Mouse (Mus musculus) C2C12 (cell line): ENCODE results near the gene Unc5b. TPM values are rescaled to one million over a fixed set of nuclear protein-coding genes. Genes with fewer than 3 reads are reported as not detected.
A peak's percentile ranks its signal among the peaks of the same experiment; 100 is the strongest.

Experiments used
- H3K27me3 ChIP-seq: one replicate; pipeline ENCODE4 v1.6.1; 2011; ENCODE audit not compliant: control insufficient read depth, insufficient read depth, insufficient read length
- H3K36me3 ChIP-seq: one replicate; pipeline ENCODE4 v1.6.1; 2011; ENCODE audit not compliant: control insufficient read depth, insufficient read depth
- H3K4me3 ChIP-seq: one replicate; pipeline ENCODE4 v1.5.1; 2011; ENCODE audit warnings: mild to moderate bottlenecking, control low read depth; ENCODE audit not compliant: poor library complexity, insufficient read depth, severe bottlenecking
- H3K79me2 ChIP-seq: one replicate; pipeline ENCODE4 v1.6.1; 2011; ENCODE audit not compliant: control insufficient read depth, insufficient read depth
- H3K79me3 ChIP-seq: one replicate; pipeline ENCODE4 v1.6.1; 2011; ENCODE audit warnings: low read depth, control low read depth
- H3ac ChIP-seq: one replicate; pipeline ENCODE3; 2011; ENCODE audit warnings: low read depth; ENCODE audit not compliant: control insufficient read depth, insufficient read length
- CEBPB ChIP-seq: IDR thresholded peaks from one replicate; pipeline ENCODE4 v1.6.1; 2011; ENCODE audit warnings: low read depth, mild to moderate bottlenecking, control low read depth, moderate library complexity
- CTCF ChIP-seq: IDR thresholded peaks from one replicate; pipeline ENCODE4 v1.5.1; 2011; ENCODE audit not compliant: control insufficient read depth, insufficient read depth, insufficient read length
- FOSL1 ChIP-seq: IDR thresholded peaks from one replicate; pipeline ENCODE4 v1.8.0; 2011; ENCODE audit warnings: mild to moderate bottlenecking, low read length; ENCODE audit not compliant: poor library complexity, insufficient read depth, severe bottlenecking
- MAX ChIP-seq: IDR thresholded peaks from one replicate; pipeline ENCODE4 v1.6.1; 2011; ENCODE audit warnings: mild to moderate bottlenecking, control low read depth
- MYOD1 ChIP-seq: IDR thresholded peaks from one replicate; pipeline ENCODE4 v1.6.1; 2011; ENCODE audit warnings: low read depth; ENCODE audit not compliant: control insufficient read depth, insufficient read length
- MYOG ChIP-seq: IDR thresholded peaks from one replicate; pipeline ENCODE4 v1.6.1; 2011; ENCODE audit not compliant: control insufficient read depth, insufficient read length; ENCODE audit errors: extremely low read depth
- USF1 ChIP-seq: IDR thresholded peaks from one replicate; pipeline ENCODE4 v1.6.1; 2011; ENCODE audit warnings: low read depth, mild to moderate bottlenecking, control low read depth, moderate library complexity
- polyA plus RNA-seq: library from polyadenylated mRNA; unstranded; fragments of >200 nt; fragmentation: generic; extraction: Trizol; gene quantifications from one replicate; pipeline ENCODE4 v1.2.1, GENCODE M21; 2012; ENCODE audit warnings: missing spikeins

The Unc5b gene
- polyA plus RNA-seq, 1 experiment: 142 TPM

GRCm38 (mm10) chr10:60800295-60801167, 30.9 kb downstream of the Unc5b start:
- Histone ChIP-seq H3K27me3 (no peaks in the 10 kb centered on the region), H3K79me3 (peaks cover 98% of the 10 kb centered on the region), H3K36me3 (peaks cover 36% of the 10 kb centered on the region), H3K79me2 (peaks cover 100% of the 10 kb centered on the region), H3ac (no peak overlapping the region), H3K4me3 (no peak overlapping the region)
- no peak for TF ChIP-seq CTCF
- TF ChIP-seq MYOD1: no peak
- no peak for TF ChIP-seq FOSL1
- TF ChIP-seq CEBPB: no peak
- no peak for TF ChIP-seq MYOG
- no peak for TF ChIP-seq USF1
- TF ChIP-seq MAX: no peak

GRCm38 (mm10) chr10:60797682-60798422, 33.5 kb downstream of the Unc5b start:
- peaks cover 96% of the 10 kb centered on the region for H3K79me3 ChIP-seq
- peaks cover 31% of the 10 kb centered on the region for H3K36me3 ChIP-seq
- no peaks in the 10 kb centered on the region for H3K27me3 ChIP-seq
- TF ChIP-seq USF1 (no peak), CEBPB (no peak), MYOG (no peak), MYOD1 (no peak), FOSL1 (no peak), MAX (no peak), CTCF (no peak)
- peaks cover 100% of the 10 kb centered on the region for H3K79me2 ChIP-seq
- H3ac ChIP-seq: no peak overlapping the region
- no peak overlapping the region for H3K4me3 ChIP-seq

GRCm38 (mm10) chr10:60796474-60796873, 34.9 kb downstream of the Unc5b start:
- peak overlapping the region; percentile 44 for H3ac ChIP-seq
- H3K4me3 ChIP-seq: no peak overlapping the region
- peaks cover 100% of the 10 kb centered on the region for H3K79me2 ChIP-seq
- H3K36me3 ChIP-seq: peaks cover 41% of the 10 kb centered on the region
- no peaks in the 10 kb centered on the region for H3K27me3 ChIP-seq
- H3K79me3 ChIP-seq: peaks cover 95% of the 10 kb centered on the region
- TF ChIP-seq CTCF (no peak), MYOG (no peak), CEBPB (no peak), MYOD1 (no peak), FOSL1 (no peak), USF1 (no peak), MAX (no peak)

- peaks cover 95% of the 10 kb centered on the region for H3K79me3 ChIP-seq
- TF ChIP-seq MAX (no peak), CTCF (no peak), MYOG (no peak), USF1 (no peak), FOSL1 (no peak), MYOD1 (no peak), CEBPB (no peak)
- peak overlapping the region; percentile 44 for H3ac ChIP-seq
- peaks cover 100% of the 10 kb centered on the region for H3K79me2 ChIP-seq
- H3K36me3 ChIP-seq: peaks cover 45% of the 10 kb centered on the region
- no peaks in the 10 kb centered on the region for H3K27me3 ChIP-seq
- no peak overlapping the region for H3K4me3 ChIP-seq
Observed at GRCm38 (mm10) chr10:60796028-60796427, 35.4 kb downstream of the Unc5b start.

GRCm38 (mm10) chr10:60794792-60795191, 36.6 kb downstream of the Unc5b start:
- Histone ChIP-seq H3K4me3 (no peak overlapping the region), H3K79me2 (peaks cover 100% of the 10 kb centered on the region), H3K27me3 (no peaks in the 10 kb centered on the region), H3K36me3 (peaks cover 54% of the 10 kb centered on the region), H3ac (peak overlapping the region; percentile 31), H3K79me3 (peaks cover 94% of the 10 kb centered on the region)
- TF ChIP-seq MYOD1: no peak
- TF ChIP-seq CTCF: no peak
- no peak for TF ChIP-seq MYOG
- TF ChIP-seq MAX: no peak
- no peak for TF ChIP-seq FOSL1
